Mouse (Mus musculus) kidney, embryonic 14.5 days (tissue): ENCODE results near the gene Dkc1. TPM values are rescaled to one million over a fixed set of nuclear protein-coding genes. Genes with fewer than 3 reads are reported as not detected.

Experiments used
- ATAC-seq: fragments of 200-750 bp; cut with Nextera tagmentation; 2 replicates; pipeline ENCODE4 v1.8.0; 2017; ENCODE audit warnings: moderate number of reproducible peaks, mild to moderate bottlenecking, moderate TSS enrichment, moderate library complexity; ENCODE audit not compliant: low FRiP score, low TSS enrichment
- H3K27ac ChIP-seq: fragments of 300-500 bp; sonication (generic); 2 replicates; pipeline ENCODE4 v1.5.1; 2014; ENCODE audit warnings: low read depth, mild to moderate bottlenecking, low read length, moderate library complexity, mixed read lengths
- H3K27me3 ChIP-seq: fragments of 300-500 bp; sonication (generic); 2 replicates; pipeline ENCODE4 v1.6.1; 2014; ENCODE audit warnings: mild to moderate bottlenecking, low read length; ENCODE audit not compliant: control insufficient read depth, insufficient read depth
- H3K36me3 ChIP-seq: fragments of 300-500 bp; sonication (generic); 2 replicates; pipeline ENCODE4 v1.6.1; 2014; ENCODE audit warnings: low read length, mixed read lengths; ENCODE audit not compliant: control insufficient read depth, insufficient read depth
- H3K4me1 ChIP-seq: fragments of 300-500 bp; sonication (generic); 2 replicates; pipeline ENCODE4 v1.6.1; 2014; ENCODE audit warnings: low read length, mixed read lengths; ENCODE audit not compliant: control insufficient read depth, insufficient read depth
- H3K4me2 ChIP-seq: fragments of 300-500 bp; sonication (generic); replicated peaks from 2 replicates; pipeline ENCODE4 v1.6.1; 2014; ENCODE audit warnings: low read depth, mild to moderate bottlenecking, low read length
- H3K4me3 ChIP-seq: fragments of 300-500 bp; sonication (generic); 2 replicates; pipeline ENCODE4 v1.5.1; 2014; ENCODE audit warnings: mild to moderate bottlenecking, low read length
- H3K9ac ChIP-seq: fragments of 300-500 bp; sonication (generic); 2 replicates; pipeline ENCODE4 v1.6.1; 2014; ENCODE audit warnings: low read depth, mild to moderate bottlenecking, low read length, moderate library complexity
- H3K9me3 ChIP-seq: fragments of 300-500 bp; sonication (generic); 2 replicates; pipeline ENCODE4 v1.6.1; 2016; ENCODE audit warnings: low read length; ENCODE audit not compliant: control insufficient read depth
- WGBS: fragments of 180-500 bp; shearing (Covaris S2); extraction: QIAGEN DNeasy Blood & Tissue Kit; methylation state at CpG from one replicate; pipeline ENCODE4 v1.1.7; 2014; 5-methylcytosine and 5-hydroxymethylcytosine counted together
- polyA plus RNA-seq: library from polyadenylated mRNA; unstranded; fragments of >200 nt; fragmentation: Nextera tagmentation; extraction: Ambion mirVana; gene quantifications from 2 replicates; pipeline ENCODE4 v1.2.1, GENCODE M21; 2014

Dkc1 gene
- polyA plus RNA-seq, 1 experiment from 2014 or later: 199 TPM

DNA sequence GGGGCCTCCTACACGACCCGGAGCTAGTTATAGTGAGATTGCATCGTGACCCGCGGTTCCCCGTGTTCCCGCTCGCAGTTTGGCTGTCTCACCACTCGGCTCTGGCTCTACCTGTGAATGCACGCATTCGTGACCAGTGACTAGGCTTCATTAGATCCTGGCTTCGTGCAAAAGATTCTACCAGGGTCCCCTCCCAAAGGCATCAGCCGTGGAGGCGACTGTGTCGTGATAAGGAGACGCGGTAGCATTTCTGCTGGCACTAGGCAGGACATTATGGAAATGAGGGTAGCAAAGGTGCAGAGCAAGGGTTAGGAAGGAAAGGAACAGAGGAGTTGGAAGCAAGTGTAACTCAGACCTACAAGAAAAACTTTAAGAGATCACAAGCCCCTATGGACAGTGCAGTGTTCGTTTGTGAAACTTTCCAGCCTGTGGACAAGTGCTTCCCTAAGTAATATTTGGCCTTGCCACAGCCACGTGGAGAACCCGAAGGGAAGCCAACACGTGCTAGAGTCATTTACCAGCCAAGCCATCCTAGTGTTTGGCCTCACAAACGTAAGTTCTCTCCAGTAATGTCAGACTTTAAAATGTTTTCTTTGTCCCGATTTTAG is 613 bp downstream of the Dkc1 start:
- WGBS: 23% methylated on average over 23 of the region's 23 CpGs
- peak; percentile 17; the same call in 1 of the 2 replicates for ATAC-seq
- H3K27me3 ChIP-seq: no peaks in the 10 kb centered on the region
- peaks cover 8% of the 10 kb centered on the region; the same call in 1 of the 2 replicates for H3K36me3 ChIP-seq
- peak overlapping the region; percentile 46 for H3K4me2 ChIP-seq
- H3K4me1 ChIP-seq: no peaks in the 10 kb centered on the region
- peak overlapping the region; percentile 56 for H3K4me3 ChIP-seq
- H3K9me3 ChIP-seq: no peaks in the 10 kb centered on the region
- no peak overlapping the region for H3K27ac ChIP-seq
- peak overlapping the region; percentile 64 for H3K9ac ChIP-seq

DNA sequence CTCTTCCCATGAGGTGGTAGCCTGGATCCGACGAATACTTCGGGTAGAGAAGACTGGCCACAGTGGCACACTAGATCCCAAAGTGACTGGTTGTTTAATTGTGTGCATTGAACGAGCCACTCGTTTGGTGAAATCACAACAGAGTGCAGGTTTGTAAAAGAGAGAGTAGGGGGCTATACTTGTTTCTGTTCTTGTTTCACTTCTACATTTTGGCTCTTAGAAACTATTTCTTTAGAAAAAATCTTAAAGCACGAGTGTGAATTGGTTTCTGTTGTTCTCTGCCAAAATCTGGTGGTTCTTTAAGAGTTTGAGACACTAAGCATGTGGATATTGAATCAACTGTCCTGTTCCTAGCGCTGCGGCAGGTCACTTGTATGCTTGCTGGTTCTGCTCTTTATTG is 3.1 kb downstream of the Dkc1 start:
- 87% methylated on average over 8 of the region's 8 CpGs for WGBS
- Histone ChIP-seq H3K9ac (no peak overlapping the region), H3K27me3 (no peaks in the 10 kb centered on the region), H3K36me3 (peaks cover 8% of the 10 kb centered on the region; the same call in 1 of the 2 replicates), H3K4me2 (no peak overlapping the region), H3K4me1 (no peaks in the 10 kb centered on the region), H3K4me3 (no peak overlapping the region), H3K9me3 (no peaks in the 10 kb centered on the region), H3K27ac (no peak overlapping the region)
- ATAC-seq: no peak

DNA sequence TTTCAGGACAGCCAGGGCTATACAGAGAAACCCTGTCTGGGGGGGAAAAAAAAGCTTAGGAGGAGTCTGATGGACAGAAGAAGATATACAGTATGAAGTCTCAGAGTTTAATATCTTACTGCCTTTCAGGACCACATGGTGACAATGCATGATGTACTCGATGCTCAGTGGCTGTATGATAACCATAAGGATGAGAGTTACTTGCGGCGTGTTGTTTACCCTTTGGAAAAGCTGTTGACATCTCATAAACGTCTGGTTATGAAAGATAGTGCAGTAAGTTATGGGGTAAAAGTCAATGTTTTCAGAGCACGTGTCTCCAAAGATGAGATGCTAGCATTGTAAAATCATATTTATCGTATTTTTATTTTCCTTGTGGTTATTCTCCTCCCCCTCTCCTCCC is 6.6 kb downstream of the Dkc1 start:
- no peaks in the 10 kb centered on the region for H3K4me1 ChIP-seq
- no peaks in the 10 kb centered on the region for H3K9me3 ChIP-seq
- no peaks in the 10 kb centered on the region for H3K27me3 ChIP-seq
- no peak overlapping the region for H3K27ac ChIP-seq
- peaks cover 31% of the 10 kb centered on the region; the same call in 1 of the 2 replicates for H3K36me3 ChIP-seq
- no peak overlapping the region for H3K4me2 ChIP-seq
- H3K4me3 ChIP-seq: no peak overlapping the region
- WGBS: 87% methylated on average over 6 of the region's 6 CpGs
- no peak for ATAC-seq
- no peak overlapping the region for H3K9ac ChIP-seq

DNA sequence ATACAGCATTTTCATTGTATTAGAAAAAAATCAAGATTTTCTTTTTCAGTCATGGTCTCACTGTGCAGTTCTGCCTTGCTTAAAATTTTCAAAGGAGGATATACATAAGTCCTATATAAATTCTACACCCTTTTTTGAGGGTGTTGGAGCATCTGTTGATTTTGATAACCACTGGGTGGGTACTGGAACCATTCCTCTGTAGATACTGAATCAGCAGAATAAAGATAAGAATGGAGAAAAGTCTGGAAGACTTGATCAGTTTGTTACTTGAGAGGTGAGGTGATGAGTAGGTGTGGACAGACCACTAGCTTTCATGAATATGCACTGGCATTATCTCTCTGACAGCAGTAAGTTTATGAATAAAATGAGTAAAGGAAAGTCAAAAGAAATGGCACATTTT is 19.9 kb downstream of the Dkc1 start:
- Histone ChIP-seq H3K9ac (no peak overlapping the region), H3K4me3 (no peak overlapping the region), H3K4me2 (no peak overlapping the region)

DNA sequence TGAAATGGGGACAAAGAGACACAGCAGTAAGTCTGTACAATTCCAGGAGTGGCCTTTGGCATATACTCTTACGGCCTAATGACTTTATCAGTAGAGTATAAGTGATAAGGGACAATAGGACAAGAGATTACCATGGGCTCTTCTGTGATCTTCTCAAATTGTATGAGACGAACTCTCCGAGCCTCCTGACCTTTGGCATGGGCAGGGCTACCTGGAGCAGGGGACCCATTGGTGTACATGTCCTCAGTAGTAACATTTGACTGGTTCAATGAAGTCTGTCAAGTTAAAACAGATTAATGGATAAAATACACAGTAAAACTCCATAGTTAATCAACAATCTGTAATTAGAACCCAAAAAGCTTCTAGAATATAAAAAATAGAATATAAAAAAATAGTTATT is 30.0 kb downstream of the Dkc1 start:
- H3K9me3 ChIP-seq: no peaks in the 10 kb centered on the region
- H3K9ac ChIP-seq: no peak overlapping the region
- ATAC-seq: no peak
- no peaks in the 10 kb centered on the region for H3K4me1 ChIP-seq
- H3K4me2 ChIP-seq: no peak overlapping the region
- 94% methylated on average over 3 of the region's 3 CpGs for WGBS
- H3K36me3 ChIP-seq: no peaks in the 10 kb centered on the region; the same call in 1 of the 2 replicates
- no peak overlapping the region for H3K27ac ChIP-seq
- H3K27me3 ChIP-seq: no peaks in the 10 kb centered on the region
- no peak overlapping the region for H3K4me3 ChIP-seq

More for the DNA sequence above, 19.9 kb downstream of the Dkc1 start:
- Histone ChIP-seq H3K9me3 (no peaks in the 10 kb centered on the region), H3K27me3 (no peaks in the 10 kb centered on the region), H3K4me1 (no peaks in the 10 kb centered on the region), H3K27ac (no peak overlapping the region), H3K36me3 (peaks cover 3% of the 10 kb centered on the region; the same call in 1 of the 2 replicates)
- ATAC-seq: no peak

DNA sequence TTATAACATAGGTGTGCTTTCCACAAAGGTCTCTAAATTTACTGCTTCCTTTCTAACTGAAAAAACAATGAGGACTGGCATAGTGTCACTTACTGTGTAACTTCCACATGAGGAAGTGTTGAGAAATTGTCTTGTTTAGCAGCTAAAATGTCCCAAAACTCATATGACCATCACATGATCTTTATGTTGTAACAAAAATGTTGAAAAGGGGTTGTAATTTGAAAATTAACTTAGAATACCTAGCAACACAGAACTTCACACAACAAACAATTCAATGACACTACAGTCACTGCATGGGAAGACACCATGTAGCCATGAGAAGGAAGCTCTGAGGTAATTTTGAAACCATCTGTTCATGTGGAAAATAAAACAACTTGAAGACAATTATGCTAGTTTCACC is 31.2 kb downstream of the Dkc1 start:
- Histone ChIP-seq H3K27me3 (no peaks in the 10 kb centered on the region), H3K27ac (no peak overlapping the region), H3K36me3 (no peaks in the 10 kb centered on the region; the same call in 1 of the 2 replicates), H3K9me3 (no peaks in the 10 kb centered on the region), H3K9ac (no peak overlapping the region), H3K4me2 (no peak overlapping the region), H3K4me3 (no peak overlapping the region), H3K4me1 (no peaks in the 10 kb centered on the region)
- ATAC-seq: no peak

DNA sequence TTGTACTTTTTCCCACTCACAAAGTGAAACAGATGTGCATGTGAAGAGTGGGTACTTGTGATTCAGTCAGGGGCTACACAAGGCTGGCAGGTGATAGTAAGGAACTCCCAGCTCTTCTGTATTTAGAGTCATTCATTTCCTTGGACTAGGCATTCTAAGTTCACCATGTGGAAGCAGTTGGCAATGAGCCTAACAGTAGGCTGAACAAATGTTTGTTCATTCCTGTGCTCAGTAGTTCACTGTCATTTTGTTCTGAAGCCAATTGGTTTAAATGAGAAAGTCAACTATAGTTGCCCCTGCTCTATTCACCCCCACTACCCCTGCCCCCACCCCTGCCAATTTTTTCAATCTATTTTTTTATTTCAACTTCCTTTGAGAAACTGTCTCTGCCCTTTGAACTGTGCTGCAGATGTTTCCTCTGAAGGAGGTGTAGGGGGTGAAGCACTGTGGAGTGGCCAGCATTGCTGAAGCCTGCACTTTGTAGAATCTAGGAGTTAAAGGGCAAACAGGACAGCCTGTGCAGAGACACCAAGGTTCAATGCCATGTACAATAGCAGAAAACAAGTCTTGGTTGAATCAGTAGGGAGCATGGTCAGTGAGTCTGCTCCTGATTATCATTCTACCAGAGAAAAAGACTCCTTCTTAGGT is 32.8 kb downstream of the Dkc1 start:
- no peaks in the 10 kb centered on the region for H3K9me3 ChIP-seq
- H3K27me3 ChIP-seq: no peaks in the 10 kb centered on the region
- no peak for ATAC-seq
- no peaks in the 10 kb centered on the region for H3K4me1 ChIP-seq
- no peak overlapping the region for H3K4me3 ChIP-seq
- no peak overlapping the region for H3K4me2 ChIP-seq
- H3K36me3 ChIP-seq: no peaks in the 10 kb centered on the region; the same call in 1 of the 2 replicates
- H3K27ac ChIP-seq: no peak overlapping the region
- H3K9ac ChIP-seq: no peak overlapping the region

DNA sequence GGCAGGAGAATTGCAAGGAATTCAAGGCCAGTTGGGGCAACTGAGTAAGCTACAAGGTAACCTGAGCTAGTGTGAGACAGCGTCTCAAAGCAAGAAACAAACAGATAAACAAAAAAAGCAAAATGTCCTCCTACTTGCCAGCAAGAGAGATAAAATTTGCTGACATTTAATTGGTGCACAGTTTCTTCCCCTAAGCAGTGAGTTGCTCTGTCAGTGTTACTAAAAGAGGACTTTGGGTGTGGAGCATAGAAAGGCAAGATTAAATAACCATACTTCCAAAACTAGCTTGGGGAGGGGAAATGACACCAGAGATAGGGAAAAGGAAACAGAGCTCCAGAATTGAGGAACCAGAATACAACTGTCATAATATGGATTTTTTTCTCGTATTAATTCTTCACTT is 33.8 kb downstream of the Dkc1 start:
- Histone ChIP-seq H3K27me3 (no peaks in the 10 kb centered on the region), H3K9ac (no peak overlapping the region), H3K9me3 (no peaks in the 10 kb centered on the region), H3K27ac (no peak overlapping the region), H3K4me3 (no peak overlapping the region), H3K36me3 (no peaks in the 10 kb centered on the region; the same call in 1 of the 2 replicates), H3K4me1 (no peaks in the 10 kb centered on the region), H3K4me2 (no peak overlapping the region)
- ATAC-seq: no peak
- 66% methylated on average over 2 of the region's 2 CpGs for WGBS

DNA sequence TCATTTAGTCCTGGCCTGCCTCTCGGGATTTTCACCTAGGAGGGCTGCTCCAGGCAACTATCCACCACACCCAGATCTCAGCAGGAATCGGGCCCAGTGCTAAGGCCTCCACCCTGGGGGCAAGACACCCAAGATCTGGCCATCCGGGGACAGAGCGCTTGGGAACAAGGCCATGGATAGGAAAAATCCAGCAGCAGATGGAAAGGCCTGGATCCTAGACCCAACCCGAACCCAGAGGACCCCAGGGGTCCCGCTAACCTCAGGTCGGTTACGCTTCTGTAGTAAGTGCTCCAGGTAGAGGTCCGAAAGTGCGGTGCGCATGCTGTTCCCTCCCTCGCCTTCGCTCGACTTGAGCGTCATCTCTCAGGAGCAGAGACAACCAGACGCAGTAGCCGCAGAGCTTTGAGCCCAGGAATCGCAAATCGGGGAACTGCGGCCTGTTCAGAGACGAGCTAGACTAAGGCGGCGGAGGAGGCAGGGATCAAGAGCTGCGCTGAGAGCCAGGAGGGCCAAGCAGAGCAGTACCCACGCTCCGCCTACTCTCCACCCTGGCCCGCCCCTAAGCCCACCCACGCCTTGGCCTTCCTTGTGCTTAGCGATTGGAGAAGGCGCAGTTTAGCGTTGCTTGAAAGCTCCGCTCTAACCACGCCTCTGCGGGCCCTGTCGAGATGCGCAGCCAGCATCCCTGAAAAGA is 35.0 kb downstream of the Dkc1 start, which contains the start of gene Mpp1:
Mpp1 (minus strand) TSS at position 550 of the 694 bp plus-strand sequence.
- Histone ChIP-seq H3K27ac (peak within 1 kb of the TSS; percentile 37; the same call in 1 of the 2 replicates), H3K27me3 (no peaks in the 10 kb centered on the region), H3K9me3 (no peaks in the 10 kb centered on the region), H3K4me1 (no peaks in the 10 kb centered on the region), H3K36me3 (no peaks in the 10 kb centered on the region), H3K4me2 (peak within 1 kb of the TSS; percentile 42), H3K9ac (peak within 1 kb of the TSS; percentile 59), H3K4me3 (peak within 1 kb of the TSS; percentile 51)
- ATAC-seq: peak; percentile 100
- WGBS: 27% methylated on average over 36 of the region's 36 CpGs
